Mouse (Mus musculus) lung, embryonic 15.5 days (tissue): Measurements from ENCODE around the gene Six3. TPM values are rescaled to one million over a fixed set of nuclear protein-coding genes. Genes with fewer than 3 reads are reported as not detected.

ENCODE experiments used
- ATAC-seq: fragments of 200-750 bp; cut with Nextera tagmentation; 2 replicates; pipeline ENCODE4 v1.8.0; 2017; ENCODE audit warnings: moderate number of reproducible peaks, borderline replicate concordance; ENCODE audit not compliant: low FRiP score, low TSS enrichment; ENCODE audit errors: extremely low read depth
- H3K27ac ChIP-seq: fragments of 300-500 bp; sonication (generic); 2 replicates; pipeline ENCODE4 v1.5.1; 2015; ENCODE audit warnings: moderate library complexity, mild to moderate bottlenecking, inconsistent platforms
- H3K27me3 ChIP-seq: fragments of 300-500 bp; sonication (generic); 2 replicates; pipeline ENCODE4 v1.6.1; 2015; ENCODE audit warnings: inconsistent platforms
- H3K36me3 ChIP-seq: fragments of 300-500 bp; sonication (generic); 2 replicates; pipeline ENCODE4 v1.6.1; 2015; ENCODE audit warnings: inconsistent platforms
- H3K4me1 ChIP-seq: fragments of 300-500 bp; sonication (generic); 2 replicates; pipeline ENCODE4 v1.6.1; 2015; ENCODE audit warnings: inconsistent platforms
- H3K4me2 ChIP-seq: fragments of 300-500 bp; sonication (generic); 2 replicates; pipeline ENCODE4 v1.6.1; 2015; ENCODE audit warnings: inconsistent platforms, mild to moderate bottlenecking, moderate library complexity
- H3K4me3 ChIP-seq: fragments of 300-500 bp; sonication (generic); 2 replicates; pipeline ENCODE4 v1.5.1; 2015; ENCODE audit warnings: mild to moderate bottlenecking, inconsistent platforms
- H3K9ac ChIP-seq: fragments of 300-500 bp; sonication (generic); 2 replicates; pipeline ENCODE4 v1.6.1; 2015; ENCODE audit warnings: inconsistent platforms
- H3K9me3 ChIP-seq: fragments of 300-500 bp; sonication (generic); 2 replicates; pipeline ENCODE4 v1.6.1; 2016; ENCODE audit warnings: inconsistent platforms
- WGBS: fragments of 180-500 bp; shearing (Covaris S2); methylation state at CpG from one replicate; pipeline ENCODE4 v1.1.7; 2015; 5-methylcytosine and 5-hydroxymethylcytosine counted together
- polyA plus RNA-seq: library from polyadenylated mRNA; unstranded; fragments of >200 nt; fragmentation: Nextera tagmentation; extraction: Ambion mirVana; gene quantifications from 2 replicates; pipeline ENCODE4 v1.2.1, GENCODE M21; 2015

Six3 gene
- polyA plus RNA-seq, 1 experiment from 2014 or later: not detected

DNA sequence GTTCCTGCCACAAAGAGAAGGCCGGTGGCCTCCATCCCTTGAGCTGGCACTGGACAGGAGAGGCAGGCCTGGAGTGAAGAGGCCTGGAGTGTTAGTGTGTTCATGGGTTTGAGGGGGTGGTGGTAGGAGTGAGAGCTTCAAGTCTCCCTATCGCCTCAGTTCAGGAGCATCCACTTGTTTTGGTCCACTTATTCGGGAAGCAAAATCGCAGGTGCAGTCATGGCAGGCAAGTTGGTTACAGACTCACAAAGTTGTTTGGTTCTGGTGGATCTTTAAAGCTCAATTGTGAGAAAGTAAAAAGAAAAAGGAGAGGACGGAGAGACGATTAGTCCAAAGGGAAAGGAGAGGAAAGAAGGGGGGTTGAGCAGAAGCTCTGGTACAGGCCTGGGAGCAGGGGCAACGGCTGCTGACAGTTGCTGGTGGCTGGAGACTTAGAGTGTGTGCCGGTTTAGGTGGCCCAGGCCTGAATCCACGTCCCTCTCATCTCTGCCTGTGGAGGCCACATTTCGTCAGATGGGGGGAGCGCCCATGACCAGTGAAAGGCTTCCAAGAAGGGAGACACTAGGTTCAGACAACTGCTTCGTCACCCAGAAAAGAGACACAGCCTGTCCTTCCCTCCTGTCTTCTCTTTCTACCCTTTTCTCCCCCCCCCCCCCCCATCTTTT, 9.2 kb downstream of the Six3 start:
- no peak for ATAC-seq
- WGBS: 11% methylated on average over 12 of the region's 12 CpGs
- H3K4me2 ChIP-seq: no peak overlapping the region
- H3K4me3 ChIP-seq: no peak overlapping the region
- H3K27ac ChIP-seq: no peak overlapping the region
- H3K36me3 ChIP-seq: no peaks in the 10 kb centered on the region
- no peak overlapping the region for H3K9ac ChIP-seq
- peaks cover 99% of the 10 kb centered on the region for H3K27me3 ChIP-seq
- no peaks in the 10 kb centered on the region for H3K9me3 ChIP-seq
- H3K4me1 ChIP-seq: peaks cover 25% of the 10 kb centered on the region

DNA sequence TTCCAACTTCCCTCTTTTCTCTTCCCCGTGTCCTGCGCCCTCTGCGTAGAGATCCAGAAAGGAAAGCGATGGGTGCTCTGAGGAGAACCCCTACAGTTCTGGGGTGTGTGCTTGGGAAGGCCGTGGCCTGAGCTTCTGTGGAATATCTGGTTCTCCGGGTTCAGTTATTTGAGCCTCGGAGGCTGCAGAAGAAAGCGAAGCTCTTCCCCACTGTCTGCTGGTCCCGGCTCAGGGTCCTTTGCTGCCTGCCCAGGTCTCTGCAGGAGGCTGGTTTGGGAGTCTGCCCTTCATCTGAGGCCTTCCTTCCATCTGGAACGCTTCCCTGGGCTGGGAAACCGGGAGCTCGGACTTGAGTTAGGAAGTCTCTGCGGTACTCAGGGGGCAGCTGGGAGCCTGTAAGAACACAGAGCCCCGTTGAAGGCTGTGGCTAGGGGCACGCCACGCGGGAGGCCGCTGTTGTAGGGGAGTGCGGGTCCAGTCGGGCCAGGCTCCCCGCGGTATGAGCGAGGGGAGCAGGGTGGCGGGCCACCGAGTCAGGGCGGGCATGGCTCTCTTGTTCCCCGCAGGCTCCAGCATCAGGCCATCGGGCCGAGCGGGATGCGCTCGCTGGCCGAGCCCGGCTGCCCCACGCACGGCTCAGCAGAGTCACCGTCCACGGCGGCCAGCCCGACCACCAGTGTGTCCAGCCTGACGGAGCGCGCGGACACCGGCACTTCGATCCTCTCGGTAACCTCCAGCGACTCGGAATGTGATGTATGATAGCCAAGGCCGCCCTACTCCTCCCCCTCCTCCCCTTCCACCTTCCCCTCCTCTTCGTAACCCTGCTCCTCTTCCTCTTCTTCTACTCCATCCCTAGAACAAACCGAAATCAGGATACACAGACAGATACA, 10.0 kb downstream of the Six3 start:
- H3K27ac ChIP-seq: no peak overlapping the region

DNA sequence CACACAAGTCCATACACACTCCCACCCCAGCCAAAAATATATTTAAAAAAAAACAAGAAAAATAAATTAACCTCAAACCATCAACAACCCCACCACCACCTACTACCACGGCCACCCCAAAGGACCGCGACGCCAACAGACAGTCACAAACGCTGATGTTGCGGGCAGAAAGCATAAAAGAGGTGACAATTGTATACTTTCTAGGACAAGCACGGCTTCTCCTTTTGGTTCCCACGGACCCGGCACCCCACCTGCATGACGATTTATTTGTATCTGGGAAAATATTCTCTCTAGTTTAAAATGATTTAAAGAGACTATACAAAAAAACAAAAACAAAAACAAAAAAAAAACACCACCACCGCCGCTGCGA, 10.6 kb downstream of the Six3 start:
- H3K9me3 ChIP-seq: no peaks in the 10 kb centered on the region
- no peak overlapping the region for H3K4me3 ChIP-seq
- no peak for ATAC-seq
- peaks cover 99% of the 10 kb centered on the region for H3K27me3 ChIP-seq
- H3K4me2 ChIP-seq: no peak overlapping the region
- no peak overlapping the region for H3K9ac ChIP-seq
- H3K27ac ChIP-seq: no peak overlapping the region
- H3K36me3 ChIP-seq: no peaks in the 10 kb centered on the region
- WGBS: 3% methylated on average over 13 of the region's 13 CpGs
- peaks cover 14% of the 10 kb centered on the region for H3K4me1 ChIP-seq

More for the DNA sequence above, 10.0 kb downstream of the Six3 start:
- Histone ChIP-seq H3K4me2 (no peak overlapping the region), H3K4me1 (peaks cover 19% of the 10 kb centered on the region), H3K27me3 (peaks cover 99% of the 10 kb centered on the region), H3K4me3 (no peak overlapping the region), H3K36me3 (no peaks in the 10 kb centered on the region), H3K9ac (no peak overlapping the region), H3K9me3 (no peaks in the 10 kb centered on the region)
- ATAC-seq: no peak
- WGBS: under 1% methylated on average over 51 of the region's 52 CpGs

DNA sequence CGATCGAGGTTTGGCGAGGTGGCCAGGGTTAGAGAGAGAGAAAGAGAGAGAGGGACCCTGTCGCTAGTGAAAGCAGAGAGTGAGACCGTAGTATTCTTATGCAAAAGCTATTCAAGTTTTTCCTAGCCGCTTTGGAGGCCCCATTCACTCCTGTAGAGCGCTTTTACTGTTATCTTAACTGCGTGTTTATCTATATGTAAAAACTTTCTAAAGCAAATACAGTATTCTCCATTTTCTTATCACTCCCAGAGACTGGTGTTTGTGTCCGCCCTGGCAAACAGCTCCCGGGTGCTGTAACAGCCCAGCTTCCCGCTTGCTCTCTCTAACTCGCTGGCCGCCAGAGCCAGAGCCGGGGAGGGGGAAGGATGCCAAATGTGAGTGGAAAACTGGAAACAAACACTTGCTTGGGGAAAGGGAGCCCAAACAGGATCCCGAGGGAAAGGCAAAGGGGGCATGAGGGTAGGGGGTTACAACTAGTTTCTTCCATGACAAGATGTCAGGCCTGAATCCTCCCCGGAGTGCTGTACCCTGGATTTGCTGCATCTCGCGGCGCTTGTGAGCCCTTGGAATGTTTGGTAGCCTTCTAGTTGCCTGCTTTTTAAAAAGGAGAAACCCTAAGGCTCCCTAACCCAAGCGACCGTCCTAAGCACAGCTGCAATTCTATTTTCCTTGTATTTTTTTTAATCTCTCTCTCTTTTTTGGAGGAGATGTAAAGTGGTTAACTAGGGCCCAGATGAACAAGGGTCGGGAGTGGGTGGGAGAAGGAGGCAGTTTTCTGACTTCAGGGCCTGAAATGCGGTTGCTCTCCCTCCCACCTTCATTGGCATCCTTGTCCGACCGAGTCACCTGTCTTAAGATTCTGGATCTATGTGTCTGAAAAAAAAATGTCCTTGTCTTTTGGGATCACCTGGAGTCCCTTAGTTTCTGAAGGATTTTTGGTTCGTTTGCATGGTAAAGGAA, 11.9 kb downstream of the Six3 start:
- peaks cover 14% of the 10 kb centered on the region for H3K4me1 ChIP-seq
- H3K4me3 ChIP-seq: no peak overlapping the region
- no peak overlapping the region for H3K4me2 ChIP-seq
- no peak overlapping the region for H3K27ac ChIP-seq
- ATAC-seq: no peak
- WGBS: 2% methylated on average over 26 of the region's 26 CpGs
- H3K36me3 ChIP-seq: no peaks in the 10 kb centered on the region
- no peaks in the 10 kb centered on the region for H3K9me3 ChIP-seq
- no peak overlapping the region for H3K9ac ChIP-seq
- peaks cover 99% of the 10 kb centered on the region for H3K27me3 ChIP-seq

- 4% methylated on average over 14 of the region's 14 CpGs for WGBS
- peaks cover 99% of the 10 kb centered on the region for H3K27me3 ChIP-seq
Measured at GRCm38 (mm10) chr17:85626091-85626860, 12.9 kb downstream of the Six3 start.

GRCm38 (mm10) chr17:85627751-85628150, 14.3 kb downstream of the Six3 start:
- H3K9me3 ChIP-seq: no peaks in the 10 kb centered on the region
- H3K4me2 ChIP-seq: no peak overlapping the region
- H3K4me1 ChIP-seq: no peaks in the 10 kb centered on the region
- ATAC-seq: no peak
- H3K27ac ChIP-seq: no peak overlapping the region
- H3K36me3 ChIP-seq: no peaks in the 10 kb centered on the region
- H3K9ac ChIP-seq: no peak overlapping the region
- no peak overlapping the region for H3K4me3 ChIP-seq
- WGBS: 38% methylated on average over 5 of the region's 5 CpGs
- H3K27me3 ChIP-seq: peaks cover 99% of the 10 kb centered on the region

More at GRCm38 (mm10) chr17:85626091-85626860, 12.9 kb downstream of the Six3 start:
- H3K4me2 ChIP-seq: no peak overlapping the region
- H3K9me3 ChIP-seq: no peaks in the 10 kb centered on the region
- H3K9ac ChIP-seq: no peak overlapping the region
- peaks cover 6% of the 10 kb centered on the region for H3K4me1 ChIP-seq
- H3K27ac ChIP-seq: no peak overlapping the region
- no peaks in the 10 kb centered on the region for H3K36me3 ChIP-seq
- no peak for ATAC-seq
- H3K4me3 ChIP-seq: no peak overlapping the region

DNA sequence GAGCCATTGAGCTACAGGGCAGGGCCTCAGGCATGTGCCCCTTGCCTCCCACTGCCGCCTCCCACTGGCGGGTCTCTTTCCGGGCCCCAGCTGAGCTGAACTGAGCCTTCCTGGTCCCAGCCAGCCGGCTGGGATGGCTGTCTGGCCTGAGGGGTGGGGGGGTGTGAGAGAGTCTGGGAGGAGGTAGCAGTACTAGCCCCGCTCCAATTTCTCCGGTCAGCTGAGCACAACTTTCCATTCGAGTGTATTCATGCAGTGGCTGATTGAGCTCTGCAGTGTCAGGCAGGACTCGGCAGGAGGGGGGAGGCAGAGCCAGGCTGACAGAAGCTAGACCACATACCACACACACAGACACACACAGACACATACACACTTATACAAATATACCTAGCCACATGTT, 15.4 kb downstream of the Six3 start:
- no peak for ATAC-seq
- Histone ChIP-seq H3K9me3 (no peaks in the 10 kb centered on the region), H3K36me3 (no peaks in the 10 kb centered on the region), H3K4me1 (no peaks in the 10 kb centered on the region), H3K4me3 (no peak overlapping the region), H3K4me2 (no peak overlapping the region), H3K9ac (no peak overlapping the region), H3K27ac (no peak overlapping the region), H3K27me3 (peaks cover 97% of the 10 kb centered on the region)
- 20% methylated on average over 8 of the region's 8 CpGs for WGBS

DNA sequence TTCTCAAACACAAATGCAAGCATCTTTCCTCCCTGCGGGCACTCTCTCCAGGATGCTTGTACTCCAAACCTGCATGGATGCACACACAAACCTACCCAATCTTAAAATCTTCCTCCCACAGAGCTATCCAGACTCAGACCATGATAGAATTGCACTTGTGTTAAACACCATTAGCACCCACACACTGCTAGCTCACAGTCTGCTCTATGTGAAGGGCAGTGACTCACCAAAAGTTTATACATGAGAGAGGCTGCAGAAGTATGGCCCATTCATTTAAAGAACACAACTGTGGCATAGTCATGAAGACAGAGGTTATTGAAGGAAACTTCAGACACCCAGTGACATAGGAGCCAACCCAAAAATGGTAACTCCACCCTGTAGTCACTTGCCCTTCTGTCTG, 16.0 kb downstream of the Six3 start:
- Histone ChIP-seq H3K4me1 (no peaks in the 10 kb centered on the region), H3K27me3 (peaks cover 98% of the 10 kb centered on the region), H3K27ac (no peak overlapping the region), H3K36me3 (no peaks in the 10 kb centered on the region), H3K4me2 (no peak overlapping the region), H3K4me3 (no peak overlapping the region), H3K9ac (no peak overlapping the region), H3K9me3 (no peaks in the 10 kb centered on the region)
- 84% methylated on average over 1 of the region's 1 CpGs for WGBS
- no peak for ATAC-seq

DNA sequence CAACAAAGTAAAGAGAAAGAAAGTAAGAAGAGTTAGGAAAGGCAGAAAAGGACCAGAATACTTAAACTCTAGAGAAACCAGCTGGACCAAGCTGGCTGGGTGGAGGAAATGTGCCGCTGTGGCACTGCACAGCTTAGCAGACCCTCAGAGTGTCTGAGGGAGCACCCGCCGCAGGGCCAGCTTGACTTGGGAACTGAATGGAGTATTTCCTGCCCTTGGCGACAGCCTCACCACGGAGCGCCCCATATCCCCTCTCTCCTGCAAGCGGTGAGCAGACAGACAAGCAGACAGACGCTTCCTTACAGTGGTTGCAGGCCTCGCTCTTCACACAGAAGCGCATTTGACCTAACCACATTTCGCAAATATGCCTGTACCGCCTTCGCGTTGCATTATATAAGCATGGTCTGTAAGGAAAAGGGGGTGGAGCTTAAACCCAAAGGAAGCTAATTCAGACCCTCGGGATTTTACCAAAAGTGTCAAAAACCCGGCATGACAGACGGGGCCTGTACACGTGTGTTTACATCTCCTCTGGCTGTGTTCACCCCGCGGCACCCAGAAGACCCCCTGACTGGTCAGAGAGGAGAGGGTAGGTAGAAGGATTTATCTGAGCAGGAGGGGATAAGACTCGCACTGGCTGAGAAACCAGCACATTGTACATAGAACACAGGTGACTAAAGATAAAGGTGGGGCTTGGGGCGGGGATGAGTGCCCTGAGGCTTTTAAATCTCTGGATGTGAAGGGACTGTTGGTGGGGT, 17.1 kb downstream of the Six3 start:
- no peak overlapping the region for H3K4me3 ChIP-seq
- no peak for ATAC-seq
- no peak overlapping the region for H3K27ac ChIP-seq
- no peaks in the 10 kb centered on the region for H3K36me3 ChIP-seq
- no peaks in the 10 kb centered on the region for H3K4me1 ChIP-seq
- 30% methylated on average over 22 of the region's 22 CpGs for WGBS
- no peaks in the 10 kb centered on the region for H3K9me3 ChIP-seq
- H3K27me3 ChIP-seq: peaks cover 92% of the 10 kb centered on the region
- H3K9ac ChIP-seq: no peak overlapping the region
- H3K4me2 ChIP-seq: no peak overlapping the region

- Histone ChIP-seq H3K4me1 (no peaks in the 10 kb centered on the region), H3K4me2 (no peak overlapping the region), H3K9ac (no peak overlapping the region), H3K27ac (no peak overlapping the region), H3K4me3 (no peak overlapping the region), H3K27me3 (peaks cover 85% of the 10 kb centered on the region), H3K36me3 (no peaks in the 10 kb centered on the region), H3K9me3 (no peaks in the 10 kb centered on the region)
- no peak; the same call in 1 of the 2 replicates for ATAC-seq
- 47% methylated on average over 5 of the region's 5 CpGs for WGBS
Measured at GRCm38 (mm10) chr17:85631106-85631505, 17.7 kb downstream of the Six3 start.
